Mouse (Mus musculus) embryonic facial prominence, embryonic 13.5 days (tissue): Measurements from ENCODE around the gene Cenpp. TPM values are rescaled to one million over a fixed set of nuclear protein-coding genes. Genes with fewer than 3 reads are reported as not detected.
A peak's percentile ranks its signal among the peaks of the same experiment; 100 is the strongest.

Experiments
- ATAC-seq: fragments of 200-750 bp; cut with Nextera tagmentation; 2 replicates; pipeline ENCODE4 v1.8.0; 2017; ENCODE audit warnings: low read depth; ENCODE audit not compliant: insufficient number of reproducible peaks, insufficient read depth, low FRiP score, low TSS enrichment
- H3K27ac ChIP-seq: fragments of 300-500 bp; sonication (generic); 2 replicates; pipeline ENCODE4 v1.5.1; 2015; ENCODE audit warnings: moderate library complexity, mild to moderate bottlenecking, inconsistent platforms
- H3K27me3 ChIP-seq: fragments of 300-500 bp; sonication (generic); 2 replicates; pipeline ENCODE4 v1.6.1; 2015; ENCODE audit warnings: mild to moderate bottlenecking, inconsistent platforms
- H3K36me3 ChIP-seq: fragments of 300-500 bp; sonication (generic); 2 replicates; pipeline ENCODE4 v1.6.1; 2015; ENCODE audit warnings: mild to moderate bottlenecking, inconsistent platforms
- H3K4me1 ChIP-seq: fragments of 300-500 bp; sonication (generic); 2 replicates; pipeline ENCODE4 v1.6.1; 2015; ENCODE audit warnings: inconsistent platforms
- H3K4me2 ChIP-seq: fragments of 300-500 bp; sonication (generic); 2 replicates; pipeline ENCODE4 v1.6.1; 2015; ENCODE audit warnings: moderate library complexity, mild to moderate bottlenecking, inconsistent platforms
- H3K4me3 ChIP-seq: fragments of 300-500 bp; sonication (generic); 2 replicates; pipeline ENCODE4 v1.5.1; 2015; ENCODE audit warnings: mild to moderate bottlenecking, inconsistent platforms
- H3K9ac ChIP-seq: fragments of 300-500 bp; sonication (generic); 2 replicates; pipeline ENCODE4 v1.6.1; 2015; ENCODE audit warnings: mild to moderate bottlenecking, inconsistent platforms
- H3K9me3 ChIP-seq: fragments of 300-500 bp; sonication (generic); 2 replicates; pipeline ENCODE4 v1.6.1; 2016; ENCODE audit warnings: inconsistent platforms
- WGBS: fragments of 180-500 bp; shearing (Covaris S2); methylation state at CpG from one replicate; pipeline ENCODE4 v1.1.7; 2015; ENCODE audit warnings: mixed read lengths; 5-methylcytosine and 5-hydroxymethylcytosine counted together
- polyA plus RNA-seq: library from polyadenylated mRNA; unstranded; fragments of >200 nt; fragmentation: Nextera tagmentation; extraction: Ambion mirVana; gene quantifications from 2 replicates; pipeline ENCODE4 v1.2.1, GENCODE M21; 2015

The Cenpp gene
- polyA plus RNA-seq, 1 experiment from 2014 or later = 29.4 TPM

GRCm38 (mm10) chr13:49472676-49473005 is 179.9 kb downstream of the Cenpp start:
- H3K4me2 ChIP-seq = no peak overlapping the region
- no peaks in the 10 kb centered on the region for H3K9me3 ChIP-seq
- H3K27me3 ChIP-seq = no peaks in the 10 kb centered on the region
- H3K27ac ChIP-seq = no peak overlapping the region
- peaks cover 9% of the 10 kb centered on the region for H3K4me1 ChIP-seq
- no peaks in the 10 kb centered on the region for H3K36me3 ChIP-seq
- 90% methylated on average over 6 of the region's 6 CpGs for WGBS
- ATAC-seq = no peak
- no peak overlapping the region for H3K4me3 ChIP-seq
- no peak overlapping the region for H3K9ac ChIP-seq

DNA sequence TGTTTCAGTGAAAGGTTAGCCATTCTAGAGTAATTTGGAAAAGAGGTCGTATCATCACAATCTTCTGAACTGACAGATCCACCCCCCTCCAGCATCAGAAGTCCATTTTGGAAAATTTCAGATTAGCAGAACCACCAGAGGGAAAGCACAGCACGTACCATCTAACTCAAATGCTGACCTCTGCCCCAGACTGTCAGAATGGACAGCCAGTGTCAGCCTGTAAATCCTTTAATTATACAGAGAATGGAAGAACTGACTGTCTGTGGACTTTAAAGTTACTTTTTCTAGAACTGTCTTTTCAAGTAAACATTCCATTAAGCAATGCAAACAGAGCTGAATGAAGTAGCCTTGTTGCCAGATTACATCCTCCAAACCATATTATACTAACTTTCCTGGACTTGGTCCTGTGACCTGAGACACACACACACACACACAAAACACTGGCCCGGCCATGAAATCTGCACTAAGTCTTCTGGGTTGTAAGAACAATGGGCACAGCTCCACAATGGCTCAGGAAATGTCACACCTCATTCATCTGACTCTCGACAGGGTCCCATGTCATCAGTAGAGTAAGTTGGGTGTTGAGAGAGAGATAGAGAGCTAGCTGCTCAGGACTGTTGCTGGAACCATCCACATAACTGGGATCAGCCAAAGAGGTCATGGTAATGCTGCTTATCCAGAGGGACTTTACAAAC is 180.5 kb downstream of the Cenpp start:
- Histone ChIP-seq H3K4me3 (no peak overlapping the region), H3K4me2 (no peak overlapping the region), H3K9me3 (no peaks in the 10 kb centered on the region), H3K9ac (no peak overlapping the region), H3K36me3 (no peaks in the 10 kb centered on the region), H3K4me1 (peaks cover 11% of the 10 kb centered on the region), H3K27ac (no peak overlapping the region), H3K27me3 (no peaks in the 10 kb centered on the region)
- ATAC-seq = no peak
- 63% methylated on average over 4 of the region's 4 CpGs for WGBS

DNA sequence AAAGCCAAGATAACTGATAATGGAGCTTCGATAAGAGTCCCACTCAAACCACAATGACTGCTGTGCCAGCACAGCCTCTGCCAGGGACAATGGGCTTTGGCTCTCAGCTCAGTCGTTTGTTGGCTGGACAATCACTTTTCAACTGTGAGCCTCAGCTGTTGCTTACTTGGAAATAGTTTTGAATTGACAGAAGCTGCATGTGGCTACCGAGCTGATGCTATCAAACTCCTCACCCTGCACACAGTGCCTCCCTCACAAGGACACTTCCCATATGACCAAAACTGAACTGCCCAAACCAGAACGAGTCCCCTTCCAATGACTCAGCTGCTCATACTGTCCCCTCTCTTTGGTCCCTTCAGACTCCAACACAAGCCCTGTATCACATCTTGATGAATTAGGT is 181.8 kb downstream of the Cenpp start:
- no peaks in the 10 kb centered on the region for H3K9me3 ChIP-seq
- no peak for ATAC-seq
- H3K27ac ChIP-seq = no peak overlapping the region
- H3K27me3 ChIP-seq = no peaks in the 10 kb centered on the region
- 78% methylated on average over 4 of the region's 4 CpGs for WGBS
- H3K4me3 ChIP-seq = no peak overlapping the region
- no peak overlapping the region for H3K4me2 ChIP-seq
- H3K36me3 ChIP-seq = no peaks in the 10 kb centered on the region
- H3K9ac ChIP-seq = no peak overlapping the region
- H3K4me1 ChIP-seq = peaks cover 25% of the 10 kb centered on the region

DNA sequence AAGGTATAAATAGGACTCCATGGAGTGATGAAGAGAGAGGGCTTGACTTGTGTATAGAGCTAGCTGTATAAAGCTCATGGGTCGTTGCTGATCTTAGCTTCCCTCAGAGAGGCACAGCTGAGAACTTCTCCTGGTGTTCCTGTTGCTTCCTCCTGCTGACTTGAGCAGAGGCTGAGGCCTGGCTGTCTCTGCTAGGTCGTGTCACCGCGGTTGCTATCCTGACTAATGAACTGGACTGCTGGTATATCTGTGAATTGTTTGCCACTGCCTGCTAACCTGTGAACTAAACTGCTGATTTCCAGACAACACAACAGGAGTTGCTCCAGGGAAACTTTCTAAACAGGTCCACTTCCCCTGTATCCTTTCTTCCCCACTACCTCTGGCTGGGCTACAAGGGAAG is 182.3 kb downstream of the Cenpp start:
- Histone ChIP-seq H3K9me3 (no peaks in the 10 kb centered on the region), H3K27ac (no peak overlapping the region), H3K27me3 (no peaks in the 10 kb centered on the region), H3K9ac (no peak overlapping the region), H3K36me3 (peaks cover 3% of the 10 kb centered on the region; the same call in 1 of the 2 replicates), H3K4me1 (peaks cover 29% of the 10 kb centered on the region), H3K4me3 (no peak overlapping the region), H3K4me2 (no peak overlapping the region)
- WGBS = 92% methylated on average over 4 of the region's 4 CpGs
- ATAC-seq = no peak

DNA sequence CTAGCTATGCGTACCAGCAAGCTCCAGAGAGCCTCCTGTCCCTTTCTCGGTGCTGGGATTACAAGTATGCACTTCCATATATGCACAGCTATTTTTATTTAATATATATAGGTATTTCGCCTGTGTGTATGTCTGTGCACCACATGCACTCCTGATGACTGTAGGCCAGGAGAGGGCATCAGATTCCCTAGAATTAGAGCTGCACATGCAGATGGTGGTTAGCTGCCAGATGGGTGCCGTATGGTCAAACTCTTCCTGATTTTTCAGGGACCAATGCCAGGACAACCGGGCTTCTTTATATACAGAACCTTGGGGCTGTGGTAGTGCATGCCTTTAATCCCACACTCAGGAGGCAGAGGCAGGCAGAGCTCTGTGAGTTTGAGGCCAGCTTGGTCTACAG is 183.6 kb downstream of the Cenpp start:
- ATAC-seq = no peak
- Histone ChIP-seq H3K4me2 (no peak overlapping the region), H3K27ac (no peak overlapping the region), H3K9ac (no peak overlapping the region), H3K27me3 (no peaks in the 10 kb centered on the region), H3K9me3 (no peaks in the 10 kb centered on the region), H3K4me1 (peaks cover 29% of the 10 kb centered on the region), H3K4me3 (no peak overlapping the region), H3K36me3 (peaks cover 16% of the 10 kb centered on the region)
- 87% methylated on average over 5 of the region's 5 CpGs for WGBS

- Histone ChIP-seq H3K9ac (no peak overlapping the region), H3K4me2 (no peak overlapping the region), H3K36me3 (peaks cover 22% of the 10 kb centered on the region), H3K4me1 (peaks cover 29% of the 10 kb centered on the region), H3K27ac (peak overlapping the region; percentile 97), H3K27me3 (no peaks in the 10 kb centered on the region), H3K9me3 (no peaks in the 10 kb centered on the region), H3K4me3 (no peak overlapping the region)
- 34% methylated on average over 2 of the region's 2 CpGs for WGBS
- no peak for ATAC-seq
Observed at GRCm38 (mm10) chr13:49467585-49467984, 185.0 kb downstream of the Cenpp start.

GRCm38 (mm10) chr13:49466393-49467075 is 186.1 kb downstream of the Cenpp start:
- peak; percentile 86 for ATAC-seq
- peak overlapping the region; percentile 14; the same call in 1 of the 2 replicates for H3K4me2 ChIP-seq
- no peaks in the 10 kb centered on the region for H3K27me3 ChIP-seq
- H3K27ac ChIP-seq = peak overlapping the region; percentile 97
- H3K9ac ChIP-seq = peak overlapping the region; percentile 51; the same call in 1 of the 2 replicates
- H3K9me3 ChIP-seq = no peaks in the 10 kb centered on the region
- WGBS = 20% methylated on average over 11 of the region's 11 CpGs
- H3K4me1 ChIP-seq = peaks cover 29% of the 10 kb centered on the region
- no peak overlapping the region for H3K4me3 ChIP-seq
- peaks cover 32% of the 10 kb centered on the region for H3K36me3 ChIP-seq

- no peaks in the 10 kb centered on the region for H3K27me3 ChIP-seq
- WGBS = 89% methylated on average over 4 of the region's 4 CpGs
- no peak overlapping the region for H3K4me2 ChIP-seq
- H3K27ac ChIP-seq = peak overlapping the region; percentile 97
- H3K4me3 ChIP-seq = no peak overlapping the region
- peaks cover 27% of the 10 kb centered on the region for H3K4me1 ChIP-seq
- ATAC-seq = no peak
- peaks cover 39% of the 10 kb centered on the region for H3K36me3 ChIP-seq
- H3K9ac ChIP-seq = no peak overlapping the region
- no peaks in the 10 kb centered on the region for H3K9me3 ChIP-seq
Observed at GRCm38 (mm10) chr13:49465875-49466274, 186.7 kb downstream of the Cenpp start.

GRCm38 (mm10) chr13:49462921-49463320 is 189.7 kb downstream of the Cenpp start:
- Histone ChIP-seq H3K4me3 (no peak overlapping the region), H3K4me2 (no peak overlapping the region), H3K9ac (no peak overlapping the region), H3K9me3 (no peaks in the 10 kb centered on the region), H3K4me1 (peaks cover 26% of the 10 kb centered on the region), H3K27ac (no peak overlapping the region), H3K27me3 (no peaks in the 10 kb centered on the region), H3K36me3 (peaks cover 56% of the 10 kb centered on the region)
- 96% methylated on average over 2 of the region's 2 CpGs for WGBS
- no peak for ATAC-seq

DNA sequence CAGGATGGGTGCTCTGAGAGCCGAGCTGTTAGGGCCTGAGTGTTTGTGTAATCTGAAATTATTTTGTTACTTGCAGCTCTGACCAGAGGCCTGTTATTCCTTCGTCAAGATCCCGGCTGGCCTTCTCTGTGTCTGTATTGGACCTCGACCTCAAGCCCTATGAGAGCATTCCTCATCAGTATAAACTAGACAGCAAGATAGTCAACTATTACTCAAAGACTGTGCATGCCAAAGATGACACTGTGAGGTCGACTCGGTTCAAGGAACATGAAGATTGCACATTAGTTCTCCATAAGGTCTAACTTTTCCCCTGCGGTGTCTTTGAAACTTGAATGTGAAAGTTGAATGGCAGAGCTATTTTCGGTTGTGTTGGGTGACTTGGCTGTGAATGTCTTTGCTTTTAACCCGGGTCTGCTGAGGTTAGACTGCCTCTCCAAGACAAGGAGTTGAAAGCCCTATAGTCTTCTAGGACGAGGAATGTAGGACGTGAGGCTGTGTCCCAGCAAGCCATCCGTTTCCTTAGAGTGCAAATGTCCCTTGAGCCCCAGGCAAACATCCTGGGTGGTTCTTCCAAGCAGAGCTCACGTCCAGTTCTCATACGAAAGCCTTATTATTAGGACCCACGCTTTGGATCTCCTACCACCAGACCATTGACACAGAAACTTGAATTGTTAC is 191.0 kb downstream of the Cenpp start:
- Histone ChIP-seq H3K4me2 (no peak overlapping the region), H3K4me1 (peaks cover 12% of the 10 kb centered on the region), H3K36me3 (peaks cover 57% of the 10 kb centered on the region), H3K27me3 (no peaks in the 10 kb centered on the region), H3K9ac (no peak overlapping the region), H3K4me3 (no peak overlapping the region), H3K27ac (peak overlapping the region; percentile 44; the same call in 1 of the 2 replicates), H3K9me3 (no peaks in the 10 kb centered on the region)
- ATAC-seq = no peak
- 83% methylated on average over 15 of the region's 15 CpGs for WGBS

- H3K27me3 ChIP-seq = no peaks in the 10 kb centered on the region
- no peak overlapping the region for H3K4me2 ChIP-seq
- H3K4me1 ChIP-seq = peaks cover 5% of the 10 kb centered on the region
- H3K36me3 ChIP-seq = peaks cover 57% of the 10 kb centered on the region
- H3K9ac ChIP-seq = no peak overlapping the region
- no peak overlapping the region for H3K4me3 ChIP-seq
- H3K9me3 ChIP-seq = no peaks in the 10 kb centered on the region
- peak overlapping the region; percentile 44 for H3K27ac ChIP-seq
- no peak for ATAC-seq
- WGBS = 82% methylated on average over 5 of the region's 5 CpGs
Observed at GRCm38 (mm10) chr13:49460692-49461414, 191.7 kb downstream of the Cenpp start.
